Mouse (Mus musculus) limb, embryonic 13.5 days (tissue): ENCODE results near the gene BC030870. TPM values are rescaled to one million over a fixed set of nuclear protein-coding genes. Genes with fewer than 3 reads are reported as not detected.

Source experiments
- ATAC-seq: fragments of 200-750 bp; cut with Nextera tagmentation; 2 replicates; pipeline ENCODE4 v1.8.0; 2017; ENCODE audit warnings: low read depth, moderate number of reproducible peaks, moderate TSS enrichment; ENCODE audit not compliant: low FRiP score
- H3K27ac ChIP-seq: fragments of 300-500 bp; sonication (generic); 2 replicates; pipeline ENCODE4 v1.5.1; 2015; ENCODE audit warnings: inconsistent platforms, mild to moderate bottlenecking, moderate library complexity
- H3K27me3 ChIP-seq: fragments of 300-500 bp; sonication (generic); 2 replicates; pipeline ENCODE4 v1.6.1; 2015; ENCODE audit warnings: mild to moderate bottlenecking, inconsistent platforms
- H3K36me3 ChIP-seq: fragments of 300-500 bp; sonication (generic); 2 replicates; pipeline ENCODE4 v1.6.1; 2015; ENCODE audit warnings: inconsistent platforms, mild to moderate bottlenecking, moderate library complexity
- H3K4me1 ChIP-seq: fragments of 300-500 bp; sonication (generic); 2 replicates; pipeline ENCODE4 v1.6.1; 2015; ENCODE audit warnings: inconsistent platforms
- H3K4me2 ChIP-seq: fragments of 300-500 bp; sonication (generic); replicated peaks from 2 replicates; pipeline ENCODE4 v1.6.1; 2015; ENCODE audit warnings: inconsistent platforms, mild to moderate bottlenecking, moderate library complexity
- H3K4me3 ChIP-seq: fragments of 300-500 bp; sonication (generic); 2 replicates; pipeline ENCODE4 v1.5.1; 2015; ENCODE audit warnings: moderate library complexity, mild to moderate bottlenecking, inconsistent platforms
- H3K9ac ChIP-seq: fragments of 300-500 bp; sonication (generic); 2 replicates; pipeline ENCODE4 v1.6.1; 2015; ENCODE audit warnings: mild to moderate bottlenecking, inconsistent platforms
- H3K9me3 ChIP-seq: fragments of 300-500 bp; sonication (generic); 2 replicates; pipeline ENCODE4 v1.6.1; 2016; ENCODE audit warnings: inconsistent platforms
- WGBS: fragments of 180-500 bp; shearing (Covaris S2); methylation state at CpG from one replicate; pipeline ENCODE4 v1.1.7; 2015; 5-methylcytosine and 5-hydroxymethylcytosine counted together
- polyA plus RNA-seq: library from polyadenylated mRNA; unstranded; fragments of >200 nt; fragmentation: Nextera tagmentation; extraction: Ambion mirVana; gene quantifications from 2 replicates; pipeline ENCODE4 v1.2.1, GENCODE M21; 2015

BC030870 gene
- polyA plus RNA-seq, 1 experiment from 2014 or later: 0.09 TPM

DNA sequence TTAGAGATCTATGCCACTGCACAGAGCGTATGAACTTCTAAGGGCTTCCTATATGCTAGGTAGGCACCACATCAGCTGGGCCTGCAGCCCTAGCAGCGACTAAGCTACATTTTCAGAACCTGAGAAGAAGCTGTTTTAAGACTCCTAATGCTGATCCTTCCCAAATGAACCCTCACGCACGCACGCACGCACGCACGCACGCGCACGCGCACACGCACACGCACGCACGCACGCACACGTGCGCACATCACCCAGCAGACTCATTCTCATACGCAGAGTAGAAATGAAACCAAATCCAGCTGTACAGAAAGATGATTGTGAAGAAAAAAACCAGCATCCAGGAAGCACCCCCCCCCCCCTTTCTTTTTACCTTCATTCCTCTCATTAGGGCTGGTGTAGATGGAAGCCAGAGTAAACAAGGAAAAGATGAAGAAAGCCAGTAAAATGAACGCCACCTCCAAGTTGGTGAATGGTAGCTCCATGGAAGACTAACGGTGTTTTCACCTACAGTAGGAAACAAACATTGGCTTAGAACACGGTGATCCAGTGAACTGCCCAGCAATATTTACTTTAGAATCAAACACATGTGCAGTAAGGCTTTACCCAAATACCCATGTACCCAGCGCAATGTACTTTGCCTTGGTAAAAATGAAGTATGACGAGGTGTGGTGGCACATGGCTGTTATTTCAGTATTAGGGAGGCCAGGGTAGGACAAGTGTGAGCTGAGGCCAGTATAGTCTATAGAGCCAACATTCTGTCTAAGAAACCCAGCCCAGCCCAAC is 21.2 kb downstream of the BC030870 start:
- H3K4me1 ChIP-seq: no peaks in the 10 kb centered on the region
- H3K27ac ChIP-seq: no peak overlapping the region
- H3K9me3 ChIP-seq: no peaks in the 10 kb centered on the region
- 92% methylated on average over 25 of the region's 25 CpGs for WGBS
- H3K4me2 ChIP-seq: no peak overlapping the region
- no peaks in the 10 kb centered on the region for H3K27me3 ChIP-seq
- no peak for ATAC-seq
- no peak overlapping the region for H3K4me3 ChIP-seq
- H3K9ac ChIP-seq: no peak overlapping the region
- no peaks in the 10 kb centered on the region for H3K36me3 ChIP-seq

DNA sequence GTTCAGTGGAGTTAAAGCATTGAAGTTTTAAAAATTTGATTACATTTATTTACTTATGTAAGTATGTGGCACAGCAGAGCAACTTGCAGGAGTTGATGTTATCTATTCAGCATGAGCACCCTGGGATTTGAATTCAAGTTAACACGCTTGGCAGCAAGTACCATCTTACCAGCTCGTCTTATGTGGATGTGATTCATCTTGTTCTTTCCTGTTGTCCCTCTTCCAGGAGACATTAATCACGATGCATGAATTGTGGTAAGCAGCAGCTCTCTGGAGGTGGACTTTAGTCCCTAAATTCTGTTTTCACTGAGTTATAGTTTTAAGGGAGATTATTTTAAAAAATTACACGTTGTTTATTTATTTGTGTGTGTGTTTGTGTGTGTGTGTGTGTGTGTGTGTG is 25.3 kb downstream of the BC030870 start:
- no peak for ATAC-seq
- Histone ChIP-seq H3K36me3 (no peaks in the 10 kb centered on the region), H3K9ac (no peak overlapping the region), H3K27ac (no peak overlapping the region), H3K9me3 (no peaks in the 10 kb centered on the region), H3K4me3 (no peak overlapping the region), H3K27me3 (no peaks in the 10 kb centered on the region), H3K4me2 (no peak overlapping the region), H3K4me1 (no peaks in the 10 kb centered on the region)
- WGBS: 76% methylated on average over 4 of the region's 4 CpGs

DNA sequence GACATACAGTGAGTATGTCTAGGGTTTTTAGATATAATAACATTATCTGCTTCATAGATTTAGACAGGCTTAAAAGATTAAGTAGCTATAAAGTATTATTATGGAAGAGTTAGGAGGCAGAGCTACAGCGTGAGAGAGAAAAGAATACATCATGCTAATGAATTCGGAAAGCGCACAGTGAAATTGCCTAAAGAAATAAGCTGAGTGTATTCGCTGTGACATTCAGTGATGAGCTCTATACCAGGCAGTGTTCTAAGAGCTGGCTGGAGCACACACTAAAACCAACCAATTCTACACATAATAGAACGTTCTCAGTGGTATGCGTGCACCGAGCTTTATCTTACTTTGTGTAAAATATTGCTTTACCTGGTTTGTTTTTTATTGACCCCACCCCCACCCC is 25.7 kb downstream of the BC030870 start:
- no peaks in the 10 kb centered on the region for H3K9me3 ChIP-seq
- H3K36me3 ChIP-seq: no peaks in the 10 kb centered on the region
- 89% methylated on average over 7 of the region's 7 CpGs for WGBS
- no peaks in the 10 kb centered on the region for H3K4me1 ChIP-seq
- no peak overlapping the region for H3K9ac ChIP-seq
- no peak for ATAC-seq
- H3K27me3 ChIP-seq: no peaks in the 10 kb centered on the region
- no peak overlapping the region for H3K27ac ChIP-seq
- no peak overlapping the region for H3K4me3 ChIP-seq
- no peak overlapping the region for H3K4me2 ChIP-seq

DNA sequence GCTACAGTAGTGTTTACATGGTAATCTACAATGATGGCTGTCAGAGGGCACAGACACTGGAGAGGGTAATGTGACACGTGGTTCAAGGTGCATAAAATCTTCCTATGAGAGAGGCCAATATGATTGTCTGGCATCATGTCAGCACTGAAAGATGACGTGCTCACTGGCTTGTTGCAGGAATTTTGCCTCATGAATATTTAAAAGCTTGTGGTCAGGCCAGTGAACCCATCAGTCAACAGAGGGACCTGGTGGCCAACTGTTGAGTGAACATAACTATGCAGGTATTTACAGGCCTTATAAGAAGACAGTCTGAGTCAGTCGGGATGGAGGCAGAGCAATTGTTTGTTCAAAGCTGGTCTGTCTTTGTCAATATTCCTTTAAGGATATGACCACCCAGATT is 29.6 kb downstream of the BC030870 start:
- H3K4me3 ChIP-seq: no peak overlapping the region
- H3K4me1 ChIP-seq: no peaks in the 10 kb centered on the region
- H3K36me3 ChIP-seq: no peaks in the 10 kb centered on the region
- H3K27ac ChIP-seq: no peak overlapping the region
- H3K9ac ChIP-seq: no peak overlapping the region
- ATAC-seq: no peak
- WGBS: 75% methylated on average over 3 of the region's 3 CpGs
- no peak overlapping the region for H3K4me2 ChIP-seq
- no peaks in the 10 kb centered on the region for H3K9me3 ChIP-seq
- no peaks in the 10 kb centered on the region for H3K27me3 ChIP-seq

DNA sequence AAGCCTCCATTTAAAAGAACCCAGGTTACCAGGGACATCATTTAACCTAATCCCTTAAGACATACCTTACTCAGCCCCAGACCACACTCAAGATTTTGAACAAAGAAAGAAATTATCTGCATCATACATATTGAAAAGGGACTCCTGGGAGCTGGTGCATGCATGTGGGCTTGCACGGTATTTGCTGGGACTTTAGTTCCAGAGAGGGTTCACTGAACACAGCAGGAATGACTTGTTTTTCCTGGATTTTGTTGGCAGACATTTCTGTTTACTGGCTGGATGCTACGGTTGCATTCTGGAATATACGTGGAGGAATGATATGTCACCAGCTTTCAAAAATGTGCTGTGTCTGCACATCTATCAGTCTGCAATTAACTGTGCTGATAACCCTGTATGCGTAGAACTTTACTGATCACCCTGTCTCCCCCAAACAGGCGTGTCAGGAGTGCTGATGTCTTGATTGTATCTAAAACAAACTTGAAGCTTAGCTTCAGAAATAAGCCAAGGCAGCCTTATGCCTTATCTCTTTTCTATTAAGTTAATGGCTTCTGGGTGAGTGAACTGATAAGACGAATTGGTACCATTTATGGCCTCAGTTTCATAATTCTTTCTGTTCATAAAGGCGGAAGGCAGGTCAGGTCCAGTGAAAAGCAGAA is 31.5 kb downstream of the BC030870 start:
- Histone ChIP-seq H3K4me3 (no peak overlapping the region), H3K9me3 (no peaks in the 10 kb centered on the region), H3K27me3 (no peaks in the 10 kb centered on the region), H3K4me2 (no peak overlapping the region), H3K27ac (no peak overlapping the region), H3K9ac (no peak overlapping the region), H3K36me3 (no peaks in the 10 kb centered on the region), H3K4me1 (no peaks in the 10 kb centered on the region)
- WGBS: 74% methylated on average over 7 of the region's 7 CpGs
- ATAC-seq: no peak

DNA sequence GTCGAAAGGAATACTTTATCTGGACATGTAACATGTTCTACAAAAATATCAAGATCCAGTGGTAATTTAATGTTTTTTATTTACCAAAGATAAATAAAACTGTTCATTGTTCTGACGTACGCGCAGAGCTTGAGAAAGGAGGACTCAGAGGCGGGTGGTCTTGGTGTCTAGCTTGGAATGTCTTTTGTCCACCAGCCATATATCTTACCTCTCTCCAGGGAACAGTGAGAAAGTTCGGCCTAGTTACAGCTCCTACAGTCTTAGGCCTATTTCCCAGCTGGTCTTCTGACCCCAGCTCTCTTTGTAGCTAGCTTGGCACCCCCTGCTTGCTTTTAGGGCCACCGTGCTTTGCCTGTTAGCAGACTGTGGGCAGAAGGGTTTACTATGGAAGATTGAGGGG is 39.6 kb downstream of the BC030870 start:
- no peaks in the 10 kb centered on the region for H3K36me3 ChIP-seq
- no peaks in the 10 kb centered on the region for H3K9me3 ChIP-seq
- H3K9ac ChIP-seq: no peak overlapping the region
- no peak overlapping the region for H3K4me3 ChIP-seq
- no peaks in the 10 kb centered on the region for H3K27me3 ChIP-seq
- no peak overlapping the region for H3K27ac ChIP-seq
- peaks cover 8% of the 10 kb centered on the region for H3K4me1 ChIP-seq
- no peak overlapping the region for H3K4me2 ChIP-seq
- ATAC-seq: no peak
- 71% methylated on average over 7 of the region's 7 CpGs for WGBS

DNA sequence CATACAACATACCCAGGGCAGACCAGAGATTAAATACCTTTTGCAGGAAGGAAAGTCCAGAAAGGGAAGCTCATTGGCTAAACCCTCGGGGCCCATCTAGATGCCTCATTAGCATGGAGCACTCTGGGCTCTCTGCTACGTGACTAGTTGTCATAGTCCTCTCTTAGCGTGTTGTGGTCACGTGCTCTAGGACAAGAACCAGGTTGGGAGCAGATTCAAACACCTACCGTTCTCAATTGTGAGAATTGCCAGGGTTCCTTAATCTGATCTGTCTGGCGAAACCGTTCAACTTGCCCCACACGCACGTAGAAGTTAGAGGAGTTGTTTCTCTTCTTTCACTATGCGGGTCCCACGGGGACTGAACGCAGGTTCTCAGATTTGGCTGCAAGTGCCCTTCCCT is 41.2 kb downstream of the BC030870 start:
- no peak overlapping the region for H3K4me3 ChIP-seq
- H3K4me1 ChIP-seq: peaks cover 8% of the 10 kb centered on the region
- no peaks in the 10 kb centered on the region for H3K9me3 ChIP-seq
- H3K27me3 ChIP-seq: no peaks in the 10 kb centered on the region
- ATAC-seq: no peak
- no peak overlapping the region for H3K9ac ChIP-seq
- H3K36me3 ChIP-seq: no peaks in the 10 kb centered on the region
- WGBS: 73% methylated on average over 12 of the region's 12 CpGs
- H3K27ac ChIP-seq: no peak overlapping the region
- H3K4me2 ChIP-seq: no peak overlapping the region

DNA sequence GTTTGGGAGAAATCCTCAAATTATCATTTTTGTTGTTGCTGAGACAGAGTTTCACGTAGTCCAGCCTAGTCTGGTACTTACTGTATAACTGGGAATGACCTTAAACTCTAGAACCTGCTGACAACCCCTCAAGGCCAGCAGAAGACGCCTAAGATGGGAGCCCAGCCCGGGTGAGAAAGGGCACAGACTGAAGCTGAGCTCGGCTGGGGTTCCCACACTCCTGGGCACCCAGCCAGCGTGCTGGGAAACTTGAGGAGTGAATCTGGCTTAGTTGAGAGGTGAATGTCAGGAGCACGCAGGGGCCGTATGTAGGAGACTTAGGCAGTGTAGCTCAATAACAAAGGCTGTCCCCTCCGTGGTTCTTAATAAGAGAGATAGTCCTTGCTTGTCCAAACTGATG is 41.7 kb downstream of the BC030870 start:
- H3K27me3 ChIP-seq: no peaks in the 10 kb centered on the region
- peak; percentile 39; the same call in 1 of the 2 replicates for ATAC-seq
- no peak overlapping the region for H3K4me2 ChIP-seq
- 58% methylated on average over 8 of the region's 8 CpGs for WGBS
- H3K36me3 ChIP-seq: no peaks in the 10 kb centered on the region
- no peak overlapping the region for H3K9ac ChIP-seq
- no peak overlapping the region for H3K4me3 ChIP-seq
- no peak overlapping the region for H3K27ac ChIP-seq
- H3K9me3 ChIP-seq: no peaks in the 10 kb centered on the region
- peaks cover 8% of the 10 kb centered on the region for H3K4me1 ChIP-seq

DNA sequence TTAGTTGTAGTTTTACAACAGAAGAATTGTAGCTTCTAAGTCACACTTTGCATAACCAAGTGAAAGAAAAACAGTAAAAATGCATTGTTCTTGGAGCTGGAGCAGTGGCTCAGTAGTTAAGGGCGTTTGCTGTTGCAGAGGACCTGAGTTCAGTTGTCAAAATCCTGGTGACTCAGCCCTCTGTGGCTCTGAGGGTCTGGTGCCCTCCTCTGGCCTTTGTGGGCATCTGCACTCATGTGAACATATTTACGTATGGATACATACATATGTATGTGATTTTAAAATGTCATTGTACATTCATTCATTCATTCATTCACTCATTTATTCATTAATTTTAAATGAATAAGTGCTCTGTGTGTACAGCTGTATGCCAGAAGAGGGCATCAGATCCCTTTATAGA is 43.7 kb downstream of the BC030870 start:
- Histone ChIP-seq H3K36me3 (no peaks in the 10 kb centered on the region), H3K4me2 (no peak overlapping the region), H3K4me1 (peaks cover 8% of the 10 kb centered on the region), H3K27ac (no peak overlapping the region), H3K9ac (no peak overlapping the region), H3K27me3 (no peaks in the 10 kb centered on the region), H3K4me3 (no peak overlapping the region), H3K9me3 (no peaks in the 10 kb centered on the region)
- 77% methylated on average over 2 of the region's 2 CpGs for WGBS
- ATAC-seq: no peak

DNA sequence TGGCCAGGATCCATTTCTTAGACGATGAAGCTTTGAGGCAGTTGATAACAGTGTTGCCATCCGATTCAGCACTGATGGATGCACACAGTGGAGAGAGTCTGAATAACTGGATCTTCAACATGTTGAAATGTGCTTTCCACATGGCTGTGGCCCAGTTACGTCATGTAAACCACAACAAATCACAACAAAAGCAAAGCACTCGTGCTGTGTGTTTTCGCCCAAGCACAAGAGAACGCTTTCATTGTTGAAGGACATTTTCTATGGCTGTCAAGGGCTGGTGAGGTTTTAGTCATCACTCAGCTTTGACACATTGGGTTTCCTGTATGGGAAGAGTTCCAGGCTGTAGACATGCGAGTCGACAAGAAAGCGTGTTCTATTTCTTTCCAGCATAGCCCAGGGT is 48.6 kb downstream of the BC030870 start:
- no peak overlapping the region for H3K4me2 ChIP-seq
- H3K9ac ChIP-seq: no peak overlapping the region
- H3K36me3 ChIP-seq: no peaks in the 10 kb centered on the region
- H3K27ac ChIP-seq: no peak overlapping the region
- H3K4me1 ChIP-seq: no peaks in the 10 kb centered on the region
- H3K4me3 ChIP-seq: no peak overlapping the region
- 82% methylated on average over 9 of the region's 9 CpGs for WGBS
- no peaks in the 10 kb centered on the region for H3K9me3 ChIP-seq
- no peaks in the 10 kb centered on the region for H3K27me3 ChIP-seq
- no peak for ATAC-seq

DNA sequence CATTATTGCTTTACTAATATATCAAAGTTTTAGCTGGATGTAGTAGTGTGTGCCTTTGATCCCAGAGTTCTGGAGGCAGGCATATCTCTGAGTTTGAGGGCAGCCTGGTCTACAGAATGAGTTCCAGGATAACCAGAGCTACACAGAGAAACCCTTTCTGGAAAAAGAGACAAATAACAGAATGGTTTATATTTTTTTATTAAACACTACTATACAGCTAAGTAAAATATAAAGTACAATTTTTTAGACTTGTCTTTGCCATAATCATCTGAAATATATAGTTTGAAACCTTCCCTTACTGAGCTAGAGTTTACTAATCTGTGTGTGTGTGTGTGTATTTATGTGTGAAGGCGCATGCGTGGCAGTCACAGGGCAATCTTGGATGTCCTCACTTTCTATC is 54.6 kb downstream of the BC030870 start, which contains the start of gene Gm10663:
Gene Gm10663 (plus strand): TSS at position 301 of the 400 bp plus-strand sequence.
- Histone ChIP-seq H3K36me3 (no peaks in the 10 kb centered on the region), H3K4me3 (no peak within 1 kb of the TSS), H3K4me1 (0 out of 2 replicates have a peak, but pooled peaks cover 5% of the 10 kb centered on the region), H3K27me3 (no peaks in the 10 kb centered on the region), H3K4me2 (no peak within 1 kb of the TSS), H3K27ac (no peak within 1 kb of the TSS), H3K9me3 (no peaks in the 10 kb centered on the region), H3K9ac (no peak within 1 kb of the TSS)
- WGBS: 85% methylated on average over 2 of the region's 2 CpGs
- no peak for ATAC-seq

DNA sequence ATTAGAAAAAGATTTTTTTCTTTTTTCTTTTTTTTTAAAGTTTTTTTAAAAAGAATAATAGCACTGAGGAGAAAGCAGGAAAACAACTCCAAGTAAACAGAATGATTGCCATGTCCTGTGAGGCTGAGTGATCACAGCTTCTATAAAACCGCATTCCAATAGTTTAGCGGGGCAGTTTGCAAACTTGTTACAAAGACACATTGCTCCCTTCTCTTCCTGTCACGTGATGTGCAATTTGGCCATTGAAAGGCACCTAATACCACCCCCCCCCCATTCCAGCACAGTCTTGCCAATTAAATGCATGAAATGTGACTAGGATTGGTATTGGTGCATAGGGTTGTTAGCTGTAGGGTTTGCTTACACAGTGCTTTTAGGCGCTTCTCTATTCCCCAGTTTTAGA is 58.4 kb downstream of the BC030870 start:
- no peak overlapping the region for H3K4me3 ChIP-seq
- H3K4me1 ChIP-seq: 0 out of 2 replicates have a peak, but pooled peaks cover 11% of the 10 kb centered on the region
- no peak overlapping the region for H3K9ac ChIP-seq
- no peak for ATAC-seq
- no peaks in the 10 kb centered on the region for H3K36me3 ChIP-seq
- no peaks in the 10 kb centered on the region for H3K9me3 ChIP-seq
- WGBS: 52% methylated on average over 4 of the region's 4 CpGs
- H3K27ac ChIP-seq: no peak overlapping the region
- H3K4me2 ChIP-seq: no peak overlapping the region
- no peaks in the 10 kb centered on the region for H3K27me3 ChIP-seq

DNA sequence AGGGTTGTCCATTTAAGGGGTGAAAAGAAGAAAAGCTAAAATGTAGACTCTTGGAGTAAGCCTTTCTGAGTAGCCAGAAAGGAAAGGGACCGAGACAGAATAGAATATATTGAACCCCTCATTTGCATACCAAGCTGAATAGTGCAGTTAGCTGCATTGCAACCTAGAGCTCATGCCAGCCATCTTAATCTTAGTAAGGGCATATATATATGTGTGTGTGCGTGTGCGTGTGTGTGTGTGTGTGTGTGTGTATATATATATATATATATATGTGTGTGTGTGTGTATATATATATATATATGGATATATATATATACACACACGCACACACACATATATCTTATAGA is 60.9 kb downstream of the BC030870 start:
- peaks cover 18% of the 10 kb centered on the region; the same call in 1 of the 2 replicates for H3K4me1 ChIP-seq
- H3K27ac ChIP-seq: no peak overlapping the region
- ATAC-seq: no peak
- H3K4me2 ChIP-seq: no peak overlapping the region
- no peaks in the 10 kb centered on the region for H3K27me3 ChIP-seq
- 90% methylated on average over 4 of the region's 4 CpGs for WGBS
- H3K4me3 ChIP-seq: no peak overlapping the region
- no peaks in the 10 kb centered on the region for H3K9me3 ChIP-seq
- H3K36me3 ChIP-seq: no peaks in the 10 kb centered on the region
- H3K9ac ChIP-seq: no peak overlapping the region
